Mouse (Mus musculus): ENCODE data around the gene Slc46a1. TPM values are rescaled to one million over a fixed set of nuclear protein-coding genes. Genes with fewer than 3 reads are reported as not detected.

Slc46a1 gene
- polyA plus RNA-seq (2016; fragmentation: Nextera tagmentation; extraction: Ambion mirVana), result 23.2 and 27.1 TPM in 2 replicates

DNA sequence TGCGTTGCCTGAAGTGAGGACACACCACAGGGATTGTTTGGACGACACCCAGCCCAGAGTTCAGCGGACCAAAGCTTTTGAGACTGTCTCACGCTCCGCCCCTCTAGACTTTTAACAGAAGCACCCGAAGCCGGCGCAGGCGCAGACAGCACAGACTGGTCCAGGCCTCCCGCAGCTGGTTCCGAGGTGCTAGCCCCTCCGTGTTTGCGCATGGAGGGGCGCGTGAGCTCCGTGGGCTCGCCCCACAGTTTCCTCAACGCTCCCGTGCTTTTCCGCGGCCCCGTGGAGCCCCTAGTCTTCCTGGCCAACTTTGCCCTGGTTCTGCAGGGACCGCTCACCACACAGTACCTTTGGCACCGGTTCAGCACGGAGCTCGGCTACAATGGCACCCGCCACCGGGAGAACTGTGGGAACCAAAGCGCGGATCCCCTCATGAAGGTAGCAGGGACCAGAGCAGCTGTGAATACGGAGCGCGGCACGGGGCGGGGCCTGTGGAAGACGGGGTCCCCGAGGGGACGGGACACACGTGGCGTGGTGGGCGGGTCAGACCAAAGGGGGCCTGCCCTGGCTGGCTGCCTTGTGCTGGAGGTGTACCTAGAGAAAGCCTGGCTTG is at the start of gene Slc46a1:
TSS of gene Slc46a1 (plus strand) at position 130 of the 613 bp plus-strand sequence.
- H3K4me3 ChIP-seq, result peak within 1 kb of the TSS; percentile 82
- H3K36me3 ChIP-seq, result peaks cover 10% of the 10 kb centered on the region; the same call in 1 of the 2 replicates
- DNase-seq (ENCODE audit: low spot score), result peak; percentile 82
- peaks cover 39% of the 10 kb centered on the region for H3K4me1 ChIP-seq
- WGBS, result under 1% methylated on average over 41 of the region's 41 CpGs
- H3K27me3 ChIP-seq (ENCODE audit: low read depth, poor library complexity, severe bottlenecking), result 0 out of 2 replicates have a peak, but pooled peaks cover 8% of the 10 kb centered on the region
- H3K9me3 ChIP-seq (replicated peaks), result no peaks in the 10 kb centered on the region
- H3K27ac ChIP-seq (replicated peaks), result peak within 1 kb of the TSS; percentile 97

DNA sequence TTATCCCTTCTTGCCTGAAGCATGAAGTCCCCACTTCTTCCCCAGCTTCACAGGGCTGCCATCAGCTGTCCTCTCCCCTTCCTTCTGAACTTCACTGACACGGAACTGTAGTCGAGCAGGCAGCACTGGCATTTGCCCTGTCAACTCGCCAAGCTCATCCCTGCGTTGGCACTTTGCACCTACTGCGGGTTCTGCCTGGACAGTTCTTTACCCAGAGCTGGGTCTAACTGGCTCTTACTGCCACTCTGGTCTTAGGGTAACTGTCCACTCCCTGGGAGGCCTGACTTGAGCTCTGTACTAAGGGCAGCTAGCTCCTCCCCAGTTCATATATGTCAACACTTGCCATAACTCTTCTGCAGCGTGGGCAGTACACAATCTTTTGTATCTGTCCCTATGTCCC is 48.6 kb upstream of the Slc46a1 start:
- Histone ChIP-seq H3K27me3 (ENCODE audit: low read depth, poor library complexity, severe bottlenecking) (peaks cover 2% of the 10 kb centered on the region), H3K4me1 (no peaks in the 10 kb centered on the region), H3K27ac (replicated peaks) (no peak overlapping the region), H3K4me3 (no peak overlapping the region), H3K9me3 (replicated peaks) (no peaks in the 10 kb centered on the region), H3K36me3 (no peaks in the 10 kb centered on the region)
- WGBS, result 84% methylated on average over 6 of the region's 6 CpGs
- no peak for DNase-seq (ENCODE audit: low spot score)

DNA sequence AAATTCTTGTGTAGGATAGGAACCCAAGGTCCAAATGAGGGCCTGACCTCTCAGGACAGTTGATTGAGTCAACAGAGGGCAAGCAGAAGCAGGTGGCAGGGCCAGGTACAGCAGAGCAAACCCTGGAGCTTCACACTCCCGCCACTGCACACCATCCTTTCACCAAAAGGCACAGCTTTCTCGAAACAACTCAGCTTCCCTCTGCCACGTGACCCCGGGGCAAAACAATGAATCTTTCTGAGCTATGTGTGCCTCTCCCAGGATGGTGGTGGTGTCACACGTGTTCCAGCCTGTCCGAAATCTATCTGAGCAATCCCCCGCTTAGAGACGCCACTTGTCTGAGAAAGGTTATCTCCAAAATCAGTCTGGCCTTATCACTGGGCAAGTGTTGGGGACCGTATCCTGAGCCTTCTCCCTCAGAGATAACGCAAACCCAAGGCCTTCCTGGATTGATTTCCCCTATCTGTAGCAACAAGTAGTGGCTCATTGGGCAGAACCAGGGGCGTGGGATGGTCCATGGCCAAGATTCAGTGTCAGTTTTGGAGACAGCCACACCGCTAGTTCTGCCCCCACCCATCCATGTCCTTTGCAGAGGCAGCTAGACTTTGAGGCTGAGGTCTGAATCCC is 45.1 kb upstream of the Slc46a1 start:
- DNase-seq (ENCODE audit: low spot score), result no peak
- Histone ChIP-seq H3K27me3 (ENCODE audit: low read depth, poor library complexity, severe bottlenecking) (peaks cover 8% of the 10 kb centered on the region), H3K4me1 (peaks cover 6% of the 10 kb centered on the region; the same call in 1 of the 2 replicates), H3K9me3 (replicated peaks) (no peaks in the 10 kb centered on the region), H3K27ac (replicated peaks) (no peak overlapping the region), H3K36me3 (no peaks in the 10 kb centered on the region), H3K4me3 (no peak overlapping the region)
- WGBS, result 75% methylated on average over 12 of the region's 12 CpGs

DNA sequence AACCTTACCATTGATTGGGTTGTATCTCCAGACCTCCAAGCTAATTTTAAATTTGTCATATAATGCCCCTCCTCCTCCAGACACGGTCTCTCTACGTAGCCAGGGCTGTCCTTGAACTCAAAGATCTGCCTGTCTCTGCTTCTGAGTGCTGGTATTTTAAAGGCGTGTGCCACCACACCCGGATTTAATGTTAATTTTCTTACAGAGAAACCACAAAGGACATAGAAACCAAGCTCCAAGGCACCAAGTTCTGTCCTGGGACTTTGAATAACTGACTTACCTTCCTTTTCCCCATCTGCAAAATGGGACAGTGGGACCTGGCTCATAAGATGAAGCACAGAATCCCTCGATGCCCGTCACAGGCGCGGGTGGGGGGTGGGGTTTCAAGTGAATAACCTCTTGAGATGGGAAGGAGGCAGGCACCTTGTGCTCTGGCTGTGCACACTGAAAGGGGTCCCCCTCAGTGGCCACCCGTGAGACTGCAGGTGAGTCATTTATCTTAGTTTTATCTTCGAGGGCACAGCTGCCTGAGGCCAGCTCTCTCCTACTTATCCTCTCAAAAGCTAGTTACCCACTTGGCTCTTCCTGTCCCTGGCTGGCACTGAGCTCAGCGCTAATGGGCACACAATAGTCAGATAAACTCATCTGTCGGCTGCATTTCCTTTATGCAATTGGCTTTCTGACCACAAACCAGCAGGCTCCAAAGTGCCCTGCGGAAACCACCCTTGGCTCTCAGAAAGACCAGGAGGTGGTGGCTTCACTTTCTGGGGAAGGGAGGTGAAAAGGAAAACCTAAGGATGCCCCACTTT is 44.1 kb upstream of the Slc46a1 start:
- H3K9me3 ChIP-seq (replicated peaks), result no peaks in the 10 kb centered on the region
- H3K27ac ChIP-seq (replicated peaks), result no peak overlapping the region
- peaks cover 6% of the 10 kb centered on the region; the same call in 1 of the 2 replicates for H3K4me1 ChIP-seq
- no peaks in the 10 kb centered on the region for H3K36me3 ChIP-seq
- 70% methylated on average over 13 of the region's 13 CpGs for WGBS
- DNase-seq (ENCODE audit: low spot score), result no peak
- H3K27me3 ChIP-seq (ENCODE audit: low read depth, poor library complexity, severe bottlenecking), result peaks cover 8% of the 10 kb centered on the region
- no peak overlapping the region for H3K4me3 ChIP-seq

DNA sequence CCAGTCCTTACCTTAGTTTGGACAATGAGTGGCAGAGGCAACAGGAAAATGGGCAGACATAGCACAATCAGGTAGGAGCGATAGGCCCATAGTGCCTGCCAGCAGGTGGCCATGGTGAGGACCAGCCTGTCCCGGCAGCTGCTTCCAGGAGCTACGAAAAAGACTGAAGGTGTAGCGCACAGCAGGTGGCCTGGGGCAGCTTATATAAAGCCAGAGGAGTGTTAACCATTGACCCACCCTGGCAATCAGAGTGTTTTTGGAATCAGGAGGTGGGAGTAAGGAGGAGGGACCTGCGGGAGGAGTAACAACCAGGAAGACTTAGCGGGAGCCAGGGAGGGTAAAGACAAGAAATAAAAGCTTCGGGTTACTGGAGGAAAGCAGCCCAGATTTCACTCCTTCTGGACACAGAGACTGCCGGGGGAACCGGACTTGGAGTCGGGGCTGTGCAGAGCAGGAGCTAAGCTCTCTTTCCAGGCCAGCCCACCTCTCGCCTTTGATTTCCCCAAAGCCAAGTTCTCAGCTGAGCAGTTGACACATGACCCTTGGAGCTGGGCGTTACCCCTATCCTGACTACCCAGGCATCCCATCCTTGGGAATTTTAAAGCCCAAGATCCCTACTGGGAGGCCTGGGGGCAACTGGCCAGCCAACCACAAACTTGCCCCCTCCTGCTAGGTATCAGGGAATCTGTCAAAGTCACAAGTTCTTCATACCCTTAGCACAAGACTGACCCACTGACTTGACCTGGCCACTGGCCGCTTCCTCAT is 43.3 kb upstream of the Slc46a1 start, which contains the start of gene Slc13a2:
TSS of gene Slc13a2 (minus strand) at position 163 of the 765 bp plus-strand sequence.
- DNase-seq (ENCODE audit: low spot score), result no peak
- no peak within 1 kb of the TSS for H3K4me3 ChIP-seq
- no peak within 1 kb of the TSS for H3K27ac ChIP-seq (replicated peaks)
- peaks cover 6% of the 10 kb centered on the region; the same call in 1 of the 2 replicates for H3K4me1 ChIP-seq
- no peaks in the 10 kb centered on the region for H3K36me3 ChIP-seq
- WGBS, result 41% methylated on average over 13 of the region's 13 CpGs
- peaks cover 8% of the 10 kb centered on the region for H3K27me3 ChIP-seq (ENCODE audit: low read depth, poor library complexity, severe bottlenecking)
- H3K9me3 ChIP-seq (replicated peaks), result no peaks in the 10 kb centered on the region

DNA sequence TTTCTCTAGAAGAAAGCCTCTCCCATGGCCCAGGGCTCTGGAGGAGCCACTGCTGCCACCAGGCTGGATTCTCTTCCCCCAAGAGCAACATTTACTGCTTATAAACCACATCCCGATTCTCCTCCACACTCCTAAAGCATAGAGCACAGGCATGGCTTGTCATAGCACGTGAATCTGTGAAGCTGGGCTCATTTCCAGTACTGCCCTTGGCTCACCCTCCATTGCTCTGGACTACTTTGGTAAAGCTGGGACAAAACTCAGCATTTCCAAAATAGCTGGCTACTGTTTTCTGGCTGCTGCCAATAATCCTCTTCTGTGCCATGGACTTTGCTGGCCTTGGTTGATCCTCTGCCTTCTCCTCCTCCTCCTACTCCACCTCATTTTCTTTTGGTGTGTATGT is 41.1 kb upstream of the Slc46a1 start:
- WGBS, result 76% methylated on average over 2 of the region's 2 CpGs

DNA sequence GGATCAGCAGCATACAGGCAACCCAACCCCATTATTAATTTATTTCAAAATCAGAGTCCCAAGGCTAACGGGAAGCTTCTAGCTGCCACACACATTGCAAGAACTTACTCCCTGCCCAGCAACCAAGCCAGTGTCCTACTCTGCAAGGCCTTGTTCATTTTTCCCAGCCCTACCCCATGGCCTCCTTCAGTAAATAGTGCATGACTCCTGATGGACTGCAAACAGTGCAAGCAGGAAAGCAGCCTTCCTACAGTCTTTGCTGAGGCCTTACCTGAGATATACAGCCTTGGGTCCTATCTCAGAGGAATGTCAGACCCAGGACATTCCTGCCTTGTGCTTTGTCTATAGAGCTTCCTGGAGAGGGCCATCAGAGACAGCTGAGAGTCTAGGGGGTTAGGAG is 39.9 kb upstream of the Slc46a1 start:
- no peaks in the 10 kb centered on the region for H3K9me3 ChIP-seq (replicated peaks)
- no peak overlapping the region for H3K4me3 ChIP-seq
- 96% methylated on average over 1 of the region's 1 CpGs for WGBS
- DNase-seq (ENCODE audit: low spot score), result no peak
- H3K27ac ChIP-seq (replicated peaks), result no peak overlapping the region
- H3K36me3 ChIP-seq, result no peaks in the 10 kb centered on the region
- peaks cover 8% of the 10 kb centered on the region; the same call in 1 of the 2 replicates for H3K27me3 ChIP-seq (ENCODE audit: low read depth, poor library complexity, severe bottlenecking)
- H3K4me1 ChIP-seq, result peaks cover 6% of the 10 kb centered on the region; the same call in 1 of the 2 replicates

More for the DNA sequence above, 41.1 kb upstream of the Slc46a1 start:
- no peak overlapping the region for H3K4me3 ChIP-seq
- H3K4me1 ChIP-seq, result peaks cover 6% of the 10 kb centered on the region; the same call in 1 of the 2 replicates
- DNase-seq (ENCODE audit: low spot score), result no peak
- no peak overlapping the region for H3K27ac ChIP-seq (replicated peaks)
- H3K9me3 ChIP-seq (replicated peaks), result no peaks in the 10 kb centered on the region
- H3K36me3 ChIP-seq, result no peaks in the 10 kb centered on the region
- peaks cover 8% of the 10 kb centered on the region for H3K27me3 ChIP-seq (ENCODE audit: low read depth, poor library complexity, severe bottlenecking)

DNA sequence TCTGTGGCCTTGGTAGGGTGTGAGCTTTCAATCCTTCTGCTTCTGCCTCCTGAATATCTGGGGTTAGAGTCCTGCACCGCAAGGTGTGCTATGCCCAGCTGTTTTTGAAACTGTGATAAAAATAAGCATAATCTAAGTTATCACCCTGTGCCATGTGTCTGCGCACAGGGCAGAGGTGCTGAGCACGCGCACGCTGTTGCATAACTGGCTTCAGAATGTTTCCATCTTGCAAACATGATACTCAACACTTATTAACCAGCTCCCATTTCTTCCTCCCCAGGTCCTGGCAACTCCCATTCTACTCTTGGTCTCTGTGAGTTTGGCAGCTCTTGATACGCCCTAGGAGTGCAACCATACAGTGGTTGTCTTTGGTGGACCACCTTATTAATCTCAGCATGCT is 37.8 kb upstream of the Slc46a1 start:
- Histone ChIP-seq H3K36me3 (no peaks in the 10 kb centered on the region), H3K27ac (replicated peaks) (no peak overlapping the region), H3K4me3 (no peak overlapping the region), H3K27me3 (ENCODE audit: low read depth, poor library complexity, severe bottlenecking) (no peaks in the 10 kb centered on the region), H3K9me3 (replicated peaks) (no peaks in the 10 kb centered on the region), H3K4me1 (no peaks in the 10 kb centered on the region; the same call in 1 of the 2 replicates)
- DNase-seq (ENCODE audit: low spot score), result no peak
- WGBS, result 95% methylated on average over 6 of the region's 6 CpGs

DNA sequence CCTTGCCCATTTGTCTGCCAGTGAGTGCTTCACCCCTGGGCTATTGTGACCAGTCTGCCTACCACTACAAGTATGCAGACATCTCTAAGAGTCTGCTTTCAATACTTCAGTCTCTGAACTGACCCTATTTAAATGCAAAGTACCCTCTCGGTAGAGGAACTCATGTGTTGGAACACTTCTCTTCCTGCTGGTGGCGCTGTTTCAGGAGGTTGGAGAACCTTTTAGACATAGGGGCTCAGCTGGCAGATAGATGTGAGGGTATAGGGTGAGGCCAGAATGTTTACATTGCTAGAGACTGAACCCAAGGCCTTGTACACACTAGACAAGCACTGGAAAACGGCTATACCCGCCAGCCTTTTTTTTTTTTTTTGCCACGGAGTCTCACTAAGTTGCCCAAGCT is 37.2 kb upstream of the Slc46a1 start:
- H3K9me3 ChIP-seq (replicated peaks), result no peaks in the 10 kb centered on the region
- no peaks in the 10 kb centered on the region for H3K36me3 ChIP-seq
- WGBS, result 75% methylated on average over 5 of the region's 5 CpGs
- no peak for DNase-seq (ENCODE audit: low spot score)
- no peaks in the 10 kb centered on the region for H3K27me3 ChIP-seq (ENCODE audit: low read depth, poor library complexity, severe bottlenecking)
- no peak overlapping the region for H3K4me3 ChIP-seq
- no peaks in the 10 kb centered on the region; the same call in 1 of the 2 replicates for H3K4me1 ChIP-seq
- no peak overlapping the region for H3K27ac ChIP-seq (replicated peaks)

DNA sequence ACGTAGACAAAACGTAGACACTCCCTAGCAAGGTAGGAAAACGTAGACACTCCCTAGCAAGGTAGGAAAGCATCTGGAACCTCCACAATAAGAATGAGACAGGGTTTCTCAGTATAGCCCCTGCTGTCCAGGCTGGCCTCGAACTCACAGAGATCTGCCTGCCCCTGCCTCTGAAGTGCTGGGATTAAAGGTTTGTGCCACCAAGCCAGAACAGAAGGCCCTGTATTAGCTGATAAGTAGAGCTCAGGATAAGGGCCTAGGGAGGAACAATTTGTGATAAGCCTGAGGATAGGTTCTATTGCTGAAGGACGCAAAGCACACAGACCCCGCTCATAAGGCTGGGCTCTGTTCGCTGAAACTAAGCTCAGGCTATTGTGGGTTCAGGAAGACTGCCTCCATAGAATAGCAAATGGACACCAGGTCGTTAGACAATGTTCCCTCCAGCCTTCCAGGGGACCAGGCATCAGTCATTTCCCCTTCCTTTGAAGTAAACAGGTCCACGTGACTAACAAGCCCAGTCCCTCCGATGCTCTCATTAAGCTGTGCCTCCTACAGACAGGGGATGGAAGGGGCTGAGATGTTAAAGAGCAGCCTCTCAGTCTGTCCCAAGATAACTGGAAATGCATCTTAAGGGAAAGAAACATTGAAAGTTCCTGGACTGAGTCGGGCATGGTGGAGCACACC is 35.2 kb upstream of the Slc46a1 start:
- H3K4me1 ChIP-seq, result peaks cover under 1% of the 10 kb centered on the region

DNA sequence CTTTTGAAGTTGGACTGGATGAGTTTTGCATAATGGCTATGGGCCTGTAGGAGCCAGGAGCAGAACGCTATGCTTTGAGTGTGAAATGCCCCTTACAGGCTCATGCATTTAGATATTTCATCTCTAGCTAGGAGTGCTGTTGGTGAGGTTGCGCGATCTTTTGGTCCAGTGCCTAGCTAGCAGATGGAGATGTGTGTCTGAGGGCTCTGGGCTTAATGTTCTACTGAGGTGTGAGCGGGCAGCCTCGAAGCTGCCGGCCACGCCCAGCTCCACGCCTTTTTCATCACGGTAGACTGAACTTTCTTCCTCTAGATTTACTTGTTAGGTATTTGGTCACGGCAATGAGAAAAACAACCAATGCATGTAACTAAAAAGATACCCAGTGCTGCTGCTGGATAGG is 34.3 kb upstream of the Slc46a1 start:
- Histone ChIP-seq H3K27ac (replicated peaks) (no peak overlapping the region), H3K4me1 (peaks cover 9% of the 10 kb centered on the region), H3K36me3 (no peaks in the 10 kb centered on the region), H3K9me3 (replicated peaks) (no peaks in the 10 kb centered on the region), H3K27me3 (ENCODE audit: low read depth, poor library complexity, severe bottlenecking) (no peaks in the 10 kb centered on the region), H3K4me3 (no peak overlapping the region)
- no peak for DNase-seq (ENCODE audit: low spot score)
- 93% methylated on average over 10 of the region's 10 CpGs for WGBS

More for the DNA sequence above, 35.2 kb upstream of the Slc46a1 start:
- H3K27ac ChIP-seq (replicated peaks), result no peak overlapping the region
- no peak for DNase-seq (ENCODE audit: low spot score)
- H3K27me3 ChIP-seq (ENCODE audit: low read depth, poor library complexity, severe bottlenecking), result no peaks in the 10 kb centered on the region
- no peaks in the 10 kb centered on the region for H3K36me3 ChIP-seq
- no peaks in the 10 kb centered on the region for H3K9me3 ChIP-seq (replicated peaks)
- WGBS, result 62% methylated on average over 11 of the region's 11 CpGs
- H3K4me3 ChIP-seq, result no peak overlapping the region

DNA sequence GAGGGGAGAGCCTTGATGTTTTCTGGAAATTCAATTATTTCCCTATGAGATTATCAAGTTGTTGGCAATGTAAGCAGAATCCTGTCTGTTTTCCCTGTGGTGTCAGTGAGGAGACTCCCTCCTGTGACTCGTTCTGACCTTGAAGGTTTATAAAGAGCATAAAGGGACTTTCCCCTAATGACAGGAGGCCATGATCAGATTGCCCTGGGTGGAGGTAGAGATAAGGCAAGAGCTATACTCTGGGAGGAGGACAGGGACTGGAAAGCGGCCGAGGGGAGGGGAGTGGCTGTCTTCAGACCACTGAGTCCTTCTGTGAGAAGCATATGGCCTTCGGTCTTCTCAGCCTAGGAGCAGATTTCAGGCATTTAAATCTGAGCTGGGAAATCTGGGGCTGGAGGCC is 31.4 kb upstream of the Slc46a1 start:
- peaks cover 10% of the 10 kb centered on the region for H3K4me1 ChIP-seq
- no peak overlapping the region for H3K4me3 ChIP-seq
- H3K27ac ChIP-seq (replicated peaks), result no peak overlapping the region
- H3K27me3 ChIP-seq (ENCODE audit: low read depth, poor library complexity, severe bottlenecking), result no peaks in the 10 kb centered on the region
- WGBS, result 77% methylated on average over 4 of the region's 4 CpGs
- DNase-seq (ENCODE audit: low spot score), result no peak
- H3K9me3 ChIP-seq (replicated peaks), result no peaks in the 10 kb centered on the region
- no peaks in the 10 kb centered on the region for H3K36me3 ChIP-seq
